Mouse (Mus musculus) heart, postnatal 14 days (tissue): ENCODE measurements at regions not wholly inside any gene's neighbourhood (a gene's known extent, or its start where the extent isn't known, plus 50 kb on each side); places are given as distances from the start of the nearest gene placed in this dataset.

Source experiments
- DNase-seq, 2 experiments: peaks; one replicate each; pipeline ENCODE4 v3.0.0; 2021 to 2022
- intact Hi-C: fragments of 180-260 bp; cut with DNase I; formaldehyde crosslinking; loops from one replicate; pipeline ENCODE4 v1.15.1; 2025

GRCm38 (mm10) chr13:64007688-64008087 lies 81.3 kb downstream of the Hsd17b3 start:
- intact Hi-C loops = no loop called here
- peak in 1 of 2 experiments; percentile 21 for DNase-seq

GRCm38 (mm10) chr13:64002945-64003459 lies 86.0 kb downstream of the Hsd17b3 start:
- intact Hi-C loops = no loop called here
- DNase-seq = no peak

GRCm38 (mm10) chr13:64000303-64000702 lies 88.7 kb downstream of the Hsd17b3 start:
- DNase-seq = no peak

GRCm38 (mm10) chr13:63998647-63999046 lies 90.4 kb downstream of the Hsd17b3 start:
- DNase-seq = peak in 1 of 2 experiments; percentile 18
- intact Hi-C loops = no loop called here

More at GRCm38 (mm10) chr13:64000303-64000702, 88.7 kb downstream of the Hsd17b3 start:
- intact Hi-C loops = no loop called here

- no peak for DNase-seq
- intact Hi-C loops = loop anchor here (5.0 kb wide), 1 partner anchor 43 kb away; no protein-coding TSS in a partner anchor
Measured at GRCm38 (mm10) chr13:63993857-63994477, 95.1 kb downstream of the Hsd17b3 start.

- no peak for DNase-seq
- intact Hi-C loops = loop anchor here (5.0 kb wide), 1 partner anchor 44 kb away; no protein-coding TSS in a partner anchor
Measured at GRCm38 (mm10) chr13:63992989-63993388, 96.0 kb downstream of the Hsd17b3 start.

GRCm38 (mm10) chr13:63990480-63990958 lies 98.5 kb downstream of the Hsd17b3 start:
- peak in 1 of 2 experiments; percentile 23 for DNase-seq
- intact Hi-C loops = loop anchor here (5.0 kb wide), 1 partner anchor 47 kb away; no protein-coding TSS in a partner anchor

GRCm38 (mm10) chr13:63989769-63990168 lies 99.3 kb downstream of the Hsd17b3 start:
- intact Hi-C loops = loop anchor here (5.0 kb wide), 4 partner anchors 47 to 417 kb away; partner anchors contain the start of gene Ptch1
- DNase-seq = no peak

- DNase-seq = no peak
- intact Hi-C loops = loop anchor here (5.0 kb wide), 3 partner anchors 46 to 416 kb away; partner anchors contain the start of gene Ptch1
Measured at GRCm38 (mm10) chr13:63988263-63988662, 100.8 kb downstream of the Hsd17b3 start.

GRCm38 (mm10) chr13:63986681-63987080 lies 102.3 kb downstream of the Hsd17b3 start:
- DNase-seq = peak; percentile 45 to 49
- intact Hi-C loops = loop anchor here (5.0 kb wide), 3 partner anchors 44 to 414 kb away; partner anchors contain the start of gene Ptch1

- intact Hi-C loops = loop anchor here (5.0 kb wide), 3 partner anchors 43 to 413 kb away; partner anchors contain the start of gene Ptch1
Measured at GRCm38 (mm10) chr13:63985590-63985989, 103.4 kb downstream of the Hsd17b3 start.

GRCm38 (mm10) chr13:63985086-63985485 lies 103.9 kb downstream of the Hsd17b3 start:
- intact Hi-C loops = loop anchor here (5.0 kb wide), 3 partner anchors 43 to 413 kb away; partner anchors contain the start of gene Ptch1
- no peak for DNase-seq

More at GRCm38 (mm10) chr13:63985590-63985989, 103.4 kb downstream of the Hsd17b3 start:
- no peak for DNase-seq

GRCm38 (mm10) chr13:63980012-63980691 lies 108.9 kb downstream of the Hsd17b3 start:
- no peak for DNase-seq
- intact Hi-C loops = no loop called here

GRCm38 (mm10) chr13:63979581-63979980 lies 109.4 kb downstream of the Hsd17b3 start:
- intact Hi-C loops = no loop called here

GRCm38 (mm10) chr13:63969907-63970306 lies 119.1 kb downstream of the Hsd17b3 start:
- DNase-seq = no peak
- intact Hi-C loops = no loop called here

More at GRCm38 (mm10) chr13:63979581-63979980, 109.4 kb downstream of the Hsd17b3 start:
- DNase-seq = no peak

- intact Hi-C loops = no loop called here
- no peak for DNase-seq
Measured at GRCm38 (mm10) chr13:63968623-63969022, 120.4 kb downstream of the Hsd17b3 start.

- no peak for DNase-seq
- intact Hi-C loops = no loop called here
Measured at GRCm38 (mm10) chr13:63957098-63957497, 131.9 kb downstream of the Hsd17b3 start.

- intact Hi-C loops = no loop called here
- no peak for DNase-seq
Measured at GRCm38 (mm10) chr13:63954305-63954704, 134.7 kb downstream of the Hsd17b3 start.

- intact Hi-C loops = no loop called here
- no peak for DNase-seq
Measured at GRCm38 (mm10) chr13:63951922-63952734, 136.9 kb downstream of the Hsd17b3 start.

- DNase-seq = no peak
- intact Hi-C loops = no loop called here
Measured at GRCm38 (mm10) chr13:63951136-63951535, 136.1 kb downstream of the Ercc6l2 start.
